Mouse (Mus musculus) heart, embryonic 11.5 days (tissue): Measurements from ENCODE around the gene Samhd1. TPM values are rescaled to one million over a fixed set of nuclear protein-coding genes. Genes with fewer than 3 reads are reported as not detected.

ENCODE experiments used
- ATAC-seq: fragments of 200-750 bp; cut with Nextera tagmentation; replicated peaks from 2 replicates; pipeline ENCODE4 v1.8.0; 2017; ENCODE audit warnings: moderate library complexity; ENCODE audit not compliant: insufficient number of reproducible peaks, low FRiP score, low TSS enrichment
- H3K27ac ChIP-seq: fragments of 300-500 bp; sonication (generic); 2 replicates; pipeline ENCODE4 v1.5.1; 2014; ENCODE audit warnings: mild to moderate bottlenecking, low read depth, low read length
- H3K27me3 ChIP-seq: fragments of 300-500 bp; sonication (generic); 2 replicates; pipeline ENCODE4 v1.6.1; 2014; ENCODE audit warnings: mild to moderate bottlenecking, low read length, mixed read lengths; ENCODE audit not compliant: control insufficient read depth, insufficient read depth
- H3K36me3 ChIP-seq: fragments of 300-500 bp; sonication (generic); 2 replicates; pipeline ENCODE4 v1.6.1; 2014; ENCODE audit warnings: mild to moderate bottlenecking, low read length, moderate library complexity, mixed read lengths; ENCODE audit not compliant: control insufficient read depth, insufficient read depth
- H3K4me1 ChIP-seq: fragments of 300-500 bp; sonication (generic); 2 replicates; pipeline ENCODE4 v1.6.1; 2014; ENCODE audit warnings: low read length; ENCODE audit not compliant: control insufficient read depth, insufficient read depth
- H3K4me2 ChIP-seq: fragments of 300-500 bp; sonication (generic); 2 replicates; pipeline ENCODE4 v1.6.1; 2014; ENCODE audit warnings: mild to moderate bottlenecking, moderate library complexity
- H3K4me3 ChIP-seq: fragments of 300-500 bp; sonication (generic); 2 replicates; pipeline ENCODE4 v1.5.1; 2014; ENCODE audit warnings: low read depth, low read length
- H3K9ac ChIP-seq: fragments of 300-500 bp; sonication (generic); 2 replicates; pipeline ENCODE4 v1.6.1; 2014; ENCODE audit warnings: mild to moderate bottlenecking, low read depth, low read length, moderate library complexity
- H3K9me3 ChIP-seq: fragments of 300-500 bp; sonication (generic); replicated peaks from 2 replicates; pipeline ENCODE4 v1.6.1; 2016; ENCODE audit warnings: low read length; ENCODE audit not compliant: control insufficient read depth
- WGBS: fragments of 180-500 bp; shearing (Covaris S2); extraction: QIAGEN DNeasy Blood & Tissue Kit; methylation state at CpG from one replicate; pipeline ENCODE4 v1.1.7; 2014; ENCODE audit not compliant: insufficient replicate concordance; 5-methylcytosine and 5-hydroxymethylcytosine counted together
- polyA plus RNA-seq: library from polyadenylated mRNA; unstranded; fragments of >200 nt; fragmentation: Nextera tagmentation; extraction: Ambion mirVana; gene quantifications from 2 replicates; pipeline ENCODE4 v1.2.1, GENCODE M21; 2014

Gene Samhd1
- polyA plus RNA-seq, 1 experiment from 2014 or later, result 26.4 TPM

DNA sequence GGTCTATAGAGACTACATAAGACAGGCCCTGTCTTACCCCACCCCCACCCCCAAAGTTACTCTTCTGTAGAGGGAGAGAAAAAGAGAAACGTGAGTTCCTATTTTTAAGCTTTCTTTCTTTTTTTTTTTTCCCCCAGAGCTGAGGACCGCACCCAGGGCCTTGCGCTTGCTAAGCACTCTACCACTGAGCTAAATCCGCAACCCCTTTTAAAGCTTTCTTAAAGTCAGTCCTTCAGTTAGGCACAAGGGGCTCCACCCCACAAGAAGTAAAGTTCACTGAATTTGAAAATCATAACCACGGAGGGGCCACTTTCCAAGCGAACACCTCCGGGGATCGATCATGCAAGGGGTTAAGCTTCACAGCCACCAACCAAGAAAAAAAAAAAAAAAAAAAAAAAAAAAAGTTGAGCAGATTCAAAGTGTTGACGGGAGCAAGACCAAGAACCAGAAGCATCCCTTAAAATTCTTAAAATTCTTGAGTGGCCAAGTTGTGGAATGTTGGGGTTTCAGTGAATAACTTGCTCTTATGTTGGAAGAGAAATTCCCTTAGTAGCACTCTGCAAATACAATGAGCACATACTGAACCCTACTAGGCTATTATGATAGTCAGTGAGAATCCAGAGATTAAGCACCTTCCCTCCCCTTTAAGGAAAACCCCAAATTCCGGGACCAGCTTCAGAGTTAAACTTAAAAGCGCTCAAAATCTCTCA, 1.1 kb downstream of the Samhd1 start:
- Histone ChIP-seq H3K4me1 (no peaks in the 10 kb centered on the region), H3K27ac (peak overlapping the region; percentile 36; the same call in 1 of the 2 replicates), H3K4me3 (peak overlapping the region; percentile 71), H3K4me2 (peak overlapping the region; percentile 78), H3K36me3 (no peaks in the 10 kb centered on the region), H3K9ac (peak overlapping the region; percentile 74), H3K27me3 (no peaks in the 10 kb centered on the region), H3K9me3 (no peaks in the 10 kb centered on the region)
- WGBS, result 17% methylated on average over 11 of the region's 11 CpGs
- no peak for ATAC-seq

DNA sequence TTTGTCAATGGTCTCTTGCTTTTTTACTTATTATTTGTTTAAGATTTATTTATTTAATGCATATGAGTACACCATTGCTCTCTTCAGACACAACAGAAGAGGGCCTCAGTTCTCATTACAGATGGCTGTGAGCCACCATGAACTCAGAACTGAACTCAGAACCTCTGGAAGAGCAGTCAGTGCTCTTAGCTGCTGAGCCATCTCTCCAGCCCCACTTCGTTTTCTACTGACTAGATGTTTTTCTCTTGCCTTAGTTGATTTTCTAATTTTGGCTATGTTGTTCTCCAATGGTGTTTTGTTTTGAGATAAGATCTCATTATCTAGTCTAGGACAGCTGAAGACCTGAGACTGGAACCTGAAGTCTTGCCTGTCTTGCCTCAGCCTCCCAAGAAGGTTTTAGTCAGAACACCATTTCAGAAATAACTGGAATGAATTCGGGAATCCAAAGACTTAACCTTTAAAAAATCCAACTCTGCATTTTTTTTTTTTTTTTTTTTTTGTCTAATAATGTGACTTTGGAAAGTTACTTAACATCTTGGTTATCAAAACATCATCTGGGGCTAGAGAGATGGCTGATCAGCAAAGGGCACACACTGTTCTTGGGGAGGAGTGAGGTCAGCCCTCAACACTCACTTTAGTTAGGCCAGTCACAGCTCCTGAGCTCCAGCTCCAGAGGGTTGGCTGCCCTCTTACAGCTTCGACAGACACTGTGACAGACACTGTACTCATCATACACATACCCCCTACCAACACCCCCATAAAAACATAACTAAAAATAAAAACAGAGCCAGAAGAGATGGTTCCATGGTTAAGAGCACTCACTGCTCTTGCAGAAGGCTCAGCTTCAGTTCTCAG, 2.2 kb downstream of the Samhd1 start:
- Histone ChIP-seq H3K9ac (no peak overlapping the region), H3K36me3 (no peaks in the 10 kb centered on the region), H3K27ac (no peak overlapping the region), H3K4me1 (no peaks in the 10 kb centered on the region), H3K4me3 (no peak overlapping the region), H3K4me2 (no peak overlapping the region; the same call in 1 of the 2 replicates), H3K9me3 (no peaks in the 10 kb centered on the region), H3K27me3 (no peaks in the 10 kb centered on the region)
- WGBS, result 66% methylated on average over 3 of the region's 3 CpGs
- ATAC-seq, result no peak

- Histone ChIP-seq H3K36me3 (no peaks in the 10 kb centered on the region), H3K27ac (no peak overlapping the region), H3K4me1 (no peaks in the 10 kb centered on the region), H3K9me3 (no peaks in the 10 kb centered on the region), H3K27me3 (no peaks in the 10 kb centered on the region), H3K4me2 (no peak overlapping the region), H3K9ac (no peak overlapping the region), H3K4me3 (no peak overlapping the region)
- ATAC-seq, result no peak
- 82% methylated on average over 1 of the region's 1 CpGs for WGBS
Observed at GRCm38 (mm10) chr2:157132086-157132485, 3.0 kb downstream of the Samhd1 start.

- no peak for ATAC-seq
- no peaks in the 10 kb centered on the region for H3K36me3 ChIP-seq
- no peak overlapping the region for H3K4me2 ChIP-seq
- no peaks in the 10 kb centered on the region for H3K27me3 ChIP-seq
- no peaks in the 10 kb centered on the region for H3K9me3 ChIP-seq
- H3K4me1 ChIP-seq, result no peaks in the 10 kb centered on the region
- H3K4me3 ChIP-seq, result no peak overlapping the region
- 81% methylated on average over 8 of the region's 8 CpGs for WGBS
- no peak overlapping the region for H3K9ac ChIP-seq
- no peak overlapping the region for H3K27ac ChIP-seq
Observed at GRCm38 (mm10) chr2:157130813-157131514, 4.1 kb downstream of the Samhd1 start.

GRCm38 (mm10) chr2:157129601-157130164, 5.4 kb downstream of the Samhd1 start:
- 75% methylated on average over 11 of the region's 11 CpGs for WGBS
- Histone ChIP-seq H3K27me3 (no peaks in the 10 kb centered on the region), H3K9ac (no peak overlapping the region), H3K4me2 (no peak overlapping the region), H3K4me3 (no peak overlapping the region), H3K9me3 (no peaks in the 10 kb centered on the region), H3K4me1 (no peaks in the 10 kb centered on the region), H3K27ac (no peak overlapping the region), H3K36me3 (no peaks in the 10 kb centered on the region)
- no peak for ATAC-seq

- ATAC-seq, result no peak
- H3K4me2 ChIP-seq, result no peak overlapping the region
- H3K4me1 ChIP-seq, result no peaks in the 10 kb centered on the region
- H3K27ac ChIP-seq, result no peak overlapping the region
- no peak overlapping the region for H3K4me3 ChIP-seq
- no peaks in the 10 kb centered on the region for H3K36me3 ChIP-seq
- 91% methylated on average over 4 of the region's 4 CpGs for WGBS
- no peak overlapping the region for H3K9ac ChIP-seq
- no peaks in the 10 kb centered on the region for H3K27me3 ChIP-seq
- H3K9me3 ChIP-seq, result no peaks in the 10 kb centered on the region
Observed at GRCm38 (mm10) chr2:157129096-157129495, 6.0 kb downstream of the Samhd1 start.

DNA sequence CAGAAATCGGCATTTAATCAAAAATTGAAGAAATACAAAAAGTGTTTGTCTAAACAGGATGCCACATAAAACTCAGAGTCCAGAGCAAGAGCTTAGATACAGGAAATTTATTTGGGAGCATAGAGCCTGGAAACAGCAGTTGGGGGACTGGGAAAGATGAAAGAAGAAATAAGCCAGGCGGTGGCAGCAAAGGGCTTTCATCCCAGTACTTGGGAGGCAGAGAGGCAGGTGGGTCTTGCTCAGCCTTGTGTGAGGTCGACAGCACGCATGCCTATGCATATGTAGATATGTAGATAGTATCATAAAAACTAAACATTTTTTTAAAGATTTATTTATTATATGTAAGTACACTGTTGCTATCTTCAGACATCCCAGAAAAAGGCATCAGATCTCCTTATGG, 7.0 kb downstream of the Samhd1 start:
- 67% methylated on average over 4 of the region's 4 CpGs for WGBS
- Histone ChIP-seq H3K36me3 (no peaks in the 10 kb centered on the region), H3K9ac (no peak overlapping the region), H3K27me3 (no peaks in the 10 kb centered on the region), H3K4me3 (no peak overlapping the region), H3K4me1 (no peaks in the 10 kb centered on the region), H3K4me2 (no peak overlapping the region), H3K9me3 (no peaks in the 10 kb centered on the region), H3K27ac (no peak overlapping the region)
- ATAC-seq, result no peak

- H3K27me3 ChIP-seq, result no peaks in the 10 kb centered on the region
- no peak for ATAC-seq
- no peak overlapping the region for H3K27ac ChIP-seq
- H3K4me1 ChIP-seq, result no peaks in the 10 kb centered on the region
- H3K4me2 ChIP-seq, result no peak overlapping the region
- H3K36me3 ChIP-seq, result no peaks in the 10 kb centered on the region
- WGBS, result 79% methylated on average over 3 of the region's 3 CpGs
- no peak overlapping the region for H3K9ac ChIP-seq
- no peaks in the 10 kb centered on the region for H3K9me3 ChIP-seq
- H3K4me3 ChIP-seq, result no peak overlapping the region
Observed at GRCm38 (mm10) chr2:157127370-157127769, 7.7 kb downstream of the Samhd1 start.
